Mouse (Mus musculus): Measurements from ENCODE around the gene Dock2. TPM values are rescaled to one million over a fixed set of nuclear protein-coding genes. Genes with fewer than 3 reads are reported as not detected.

Gene Dock2
- polyA plus RNA-seq, 1 experiment from 2014 or later = 0.54 TPM

GRCm38 (mm10) chr11:34447891-34448290 is 335.8 kb downstream of the Dock2 start:
- no peak for ATAC-seq (ENCODE audit: low FRiP score, low read depth)
- Histone ChIP-seq H3K27ac (replicated peaks) (no peak overlapping the region), H3K4me1 (replicated peaks) (no peaks in the 10 kb centered on the region), H3K27me3 (no peaks in the 10 kb centered on the region), H3K36me3 (no peaks in the 10 kb centered on the region), H3K4me3 (no peak overlapping the region), H3K9ac (no peak overlapping the region), H3K4me2 (no peak overlapping the region), H3K9me3 (no peaks in the 10 kb centered on the region)
- 48% methylated on average over 4 of the region's 4 CpGs for WGBS

- no peak for ATAC-seq (ENCODE audit: low FRiP score, low read depth)
- no peak overlapping the region for H3K27ac ChIP-seq (replicated peaks)
- WGBS = 71% methylated on average over 2 of the region's 2 CpGs
- H3K27me3 ChIP-seq = no peaks in the 10 kb centered on the region
- no peaks in the 10 kb centered on the region for H3K36me3 ChIP-seq
- no peaks in the 10 kb centered on the region for H3K4me1 ChIP-seq (replicated peaks)
- no peak overlapping the region for H3K4me2 ChIP-seq
- no peak overlapping the region for H3K9ac ChIP-seq
- H3K9me3 ChIP-seq = no peaks in the 10 kb centered on the region
- no peak overlapping the region for H3K4me3 ChIP-seq
Measured at GRCm38 (mm10) chr11:34438429-34438828, 345.3 kb downstream of the Dock2 start.

- H3K27ac ChIP-seq (replicated peaks) = no peak overlapping the region
- H3K9me3 ChIP-seq = no peaks in the 10 kb centered on the region
- no peaks in the 10 kb centered on the region for H3K4me1 ChIP-seq (replicated peaks)
- no peak overlapping the region for H3K4me3 ChIP-seq
- WGBS = 45% methylated on average over 1 of the region's 1 CpGs
- no peaks in the 10 kb centered on the region for H3K36me3 ChIP-seq
- no peak overlapping the region for H3K4me2 ChIP-seq
- H3K9ac ChIP-seq = no peak overlapping the region
- no peak for ATAC-seq (ENCODE audit: low FRiP score, low read depth)
- H3K27me3 ChIP-seq = no peaks in the 10 kb centered on the region
Measured at GRCm38 (mm10) chr11:34437446-34437845, 346.2 kb downstream of the Dock2 start.

- no peak for ATAC-seq (ENCODE audit: low FRiP score, low read depth)
- no peaks in the 10 kb centered on the region for H3K4me1 ChIP-seq (replicated peaks)
- H3K4me2 ChIP-seq = no peak overlapping the region
- H3K9me3 ChIP-seq = no peaks in the 10 kb centered on the region
- no peaks in the 10 kb centered on the region for H3K27me3 ChIP-seq
- H3K9ac ChIP-seq = no peak overlapping the region
- no peak overlapping the region for H3K4me3 ChIP-seq
- H3K36me3 ChIP-seq = no peaks in the 10 kb centered on the region
- H3K27ac ChIP-seq (replicated peaks) = no peak overlapping the region
- 63% methylated on average over 2 of the region's 2 CpGs for WGBS
Measured at GRCm38 (mm10) chr11:34431978-34432377, 351.7 kb downstream of the Dock2 start.

- no peak for ATAC-seq (ENCODE audit: low FRiP score, low read depth)
- H3K27me3 ChIP-seq = no peaks in the 10 kb centered on the region
- WGBS = 74% methylated on average over 5 of the region's 5 CpGs
Measured at GRCm38 (mm10) chr11:34431371-34431770, 352.3 kb downstream of the Dock2 start.

GRCm38 (mm10) chr11:34430940-34431339 is 352.8 kb downstream of the Dock2 start:
- Histone ChIP-seq H3K4me3 (no peak overlapping the region), H3K9ac (no peak overlapping the region), H3K27ac (replicated peaks) (no peak overlapping the region), H3K9me3 (no peaks in the 10 kb centered on the region), H3K36me3 (no peaks in the 10 kb centered on the region), H3K4me1 (replicated peaks) (no peaks in the 10 kb centered on the region), H3K4me2 (no peak overlapping the region), H3K27me3 (no peaks in the 10 kb centered on the region)
- 77% methylated on average over 4 of the region's 4 CpGs for WGBS
- ATAC-seq (ENCODE audit: low FRiP score, low read depth) = no peak

More at GRCm38 (mm10) chr11:34431371-34431770, 352.3 kb downstream of the Dock2 start:
- no peaks in the 10 kb centered on the region for H3K36me3 ChIP-seq
- no peak overlapping the region for H3K9ac ChIP-seq
- H3K27ac ChIP-seq (replicated peaks) = no peak overlapping the region
- H3K4me3 ChIP-seq = no peak overlapping the region
- no peaks in the 10 kb centered on the region for H3K9me3 ChIP-seq
- no peak overlapping the region for H3K4me2 ChIP-seq
- no peaks in the 10 kb centered on the region for H3K4me1 ChIP-seq (replicated peaks)

- Histone ChIP-seq H3K9ac (no peak overlapping the region), H3K27ac (replicated peaks) (no peak overlapping the region), H3K4me3 (no peak overlapping the region), H3K27me3 (no peaks in the 10 kb centered on the region), H3K9me3 (no peaks in the 10 kb centered on the region), H3K4me1 (replicated peaks) (no peaks in the 10 kb centered on the region), H3K36me3 (no peaks in the 10 kb centered on the region), H3K4me2 (no peak overlapping the region)
- no peak for ATAC-seq (ENCODE audit: low FRiP score, low read depth)
- WGBS = 88% methylated on average over 5 of the region's 5 CpGs
Measured at GRCm38 (mm10) chr11:34427212-34427611, 356.5 kb downstream of the Dock2 start.

- H3K9ac ChIP-seq = no peak overlapping the region
- no peak overlapping the region for H3K4me3 ChIP-seq
- H3K36me3 ChIP-seq = 0 out of 2 replicates have a peak, but pooled peaks cover 4% of the 10 kb centered on the region
- H3K9me3 ChIP-seq = no peaks in the 10 kb centered on the region
- no peaks in the 10 kb centered on the region for H3K4me1 ChIP-seq (replicated peaks)
- ATAC-seq (ENCODE audit: low FRiP score, low read depth) = no peak
- 65% methylated on average over 1 of the region's 1 CpGs for WGBS
- H3K4me2 ChIP-seq = no peak overlapping the region
- no peak overlapping the region for H3K27ac ChIP-seq (replicated peaks)
- H3K27me3 ChIP-seq = no peaks in the 10 kb centered on the region
Measured at GRCm38 (mm10) chr11:34424546-34424945, 359.1 kb downstream of the Dock2 start.

GRCm38 (mm10) chr11:34421061-34421460 is 362.6 kb downstream of the Dock2 start:
- Histone ChIP-seq H3K9me3 (no peaks in the 10 kb centered on the region), H3K4me2 (no peak overlapping the region), H3K27me3 (no peaks in the 10 kb centered on the region), H3K4me3 (no peak overlapping the region), H3K9ac (no peak overlapping the region), H3K4me1 (replicated peaks) (peaks cover 13% of the 10 kb centered on the region), H3K36me3 (0 out of 2 replicates have a peak, but pooled peaks cover 4% of the 10 kb centered on the region), H3K27ac (replicated peaks) (no peak overlapping the region)
- 65% methylated on average over 6 of the region's 6 CpGs for WGBS
- ATAC-seq (ENCODE audit: low FRiP score, low read depth) = no peak

GRCm38 (mm10) chr11:34416619-34416979 is 367.1 kb downstream of the Dock2 start:
- no peaks in the 10 kb centered on the region for H3K27me3 ChIP-seq
- H3K4me1 ChIP-seq (replicated peaks) = peaks cover 17% of the 10 kb centered on the region
- no peak overlapping the region for H3K4me3 ChIP-seq
- H3K9me3 ChIP-seq = no peaks in the 10 kb centered on the region
- 64% methylated on average over 3 of the region's 3 CpGs for WGBS
- no peak overlapping the region; the same call in 1 of the 2 replicates for H3K27ac ChIP-seq (replicated peaks)
- 0 out of 2 replicates have a peak, but pooled peaks have one; percentile 16 for ATAC-seq (ENCODE audit: low FRiP score, low read depth)
- 0 out of 2 replicates have a peak, but pooled peaks cover 4% of the 10 kb centered on the region for H3K36me3 ChIP-seq
- no peak overlapping the region for H3K9ac ChIP-seq
- H3K4me2 ChIP-seq = no peak overlapping the region

GRCm38 (mm10) chr11:34415884-34416618 is 367.6 kb downstream of the Dock2 start:
- no peak overlapping the region for H3K4me2 ChIP-seq
- H3K9ac ChIP-seq = no peak overlapping the region
- no peak overlapping the region; the same call in 1 of the 2 replicates for H3K27ac ChIP-seq (replicated peaks)
- H3K36me3 ChIP-seq = 0 out of 2 replicates have a peak, but pooled peaks cover 4% of the 10 kb centered on the region
- no peaks in the 10 kb centered on the region for H3K27me3 ChIP-seq
- H3K4me1 ChIP-seq (replicated peaks) = peaks cover 17% of the 10 kb centered on the region
- WGBS = 33% methylated on average over 9 of the region's 9 CpGs
- ATAC-seq (ENCODE audit: low FRiP score, low read depth) = peak; percentile 38; the same call in 1 of the 2 replicates
- H3K9me3 ChIP-seq = no peaks in the 10 kb centered on the region
- H3K4me3 ChIP-seq = no peak overlapping the region

- no peak for ATAC-seq (ENCODE audit: low FRiP score, low read depth)
Measured at GRCm38 (mm10) chr11:34406850-34407249, 376.8 kb downstream of the Dock2 start.

More at GRCm38 (mm10) chr11:34406850-34407249, 376.8 kb downstream of the Dock2 start:
- H3K36me3 ChIP-seq = no peaks in the 10 kb centered on the region
- H3K4me2 ChIP-seq = no peak overlapping the region
- H3K4me1 ChIP-seq (replicated peaks) = 0 out of 2 replicates have a peak, but pooled peaks cover 2% of the 10 kb centered on the region
- H3K9me3 ChIP-seq = no peaks in the 10 kb centered on the region
- H3K9ac ChIP-seq = no peak overlapping the region
- no peaks in the 10 kb centered on the region for H3K27me3 ChIP-seq
- WGBS = 41% methylated on average over 5 of the region's 5 CpGs
- no peak overlapping the region for H3K27ac ChIP-seq (replicated peaks)
- H3K4me3 ChIP-seq = no peak overlapping the region
